In the genomic region with DNA sequence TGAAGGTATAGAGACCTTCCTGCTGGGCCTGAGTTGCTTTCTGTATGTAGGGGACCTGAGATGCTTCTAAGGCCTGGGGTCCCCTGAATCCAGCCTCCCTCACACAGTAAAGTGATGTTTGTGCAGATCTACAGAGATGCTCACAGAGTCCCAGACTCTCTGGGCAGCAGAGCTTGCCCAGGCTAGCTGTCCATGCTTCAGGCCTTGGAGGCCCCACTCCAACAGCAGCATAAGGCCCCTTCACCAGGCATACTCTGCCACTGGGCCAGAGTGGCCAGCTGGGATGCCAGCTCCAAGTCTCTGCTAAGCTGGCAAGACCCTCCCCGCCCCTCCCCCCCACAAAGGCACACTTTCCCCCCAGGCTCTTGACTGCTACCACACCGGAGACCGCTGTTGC, we compare ENCODE assay signal across 16 mouse cellular contexts. TPM values are rescaled to one million over a fixed set of nuclear protein-coding genes. Genes with fewer than 3 reads are reported as not detected.
DNase-seq lines count a peak whose midpoint lies in the region; ATAC-seq and TF ChIP-seq lines count a peak whose summit lies in the region.
"Had no signal": no experiment of that assay in that cellular context is flagged by ENCODE, and none has a peak within 500 bp of the region (broad histone marks: within the 10 kb centered on the region; RNA-seq: fewer than 3 reads in every experiment).

No protein-coding gene starts in this region.

- H3K27ac ChIP-seq in kidney, embryonic 15.5 days: peak overlapping the region; percentile 43
- H3K27ac ChIP-seq in kidney, adult 2 months (ENCODE audit: insufficient read depth, low read depth, low read length): no peak overlapping the region
- H3K27ac ChIP-seq in hindbrain, embryonic 16.5 days (ENCODE audit: low read depth, low read length): peak overlapping the region; percentile 60; the same call in 1 of the 2 replicates
- peak overlapping the region; percentile 9; the same call in 1 of the 2 replicates for H3K27ac ChIP-seq in neural tube, embryonic 11.5 days (ENCODE audit: low read depth, low read length)
- H3K27ac ChIP-seq: liver, embryonic 15.5 days; macrophage had no signal

- peaks cover 90% of the 10 kb centered on the region for H3K27me3 ChIP-seq in kidney, embryonic 15.5 days
- H3K27me3 ChIP-seq in kidney, adult 2 months (replicated peaks; ENCODE audit: control insufficient read depth, insufficient read depth, low read length): peaks cover 5% of the 10 kb centered on the region
- peaks cover 35% of the 10 kb centered on the region for H3K27me3 ChIP-seq in hindbrain, embryonic 16.5 days (replicated peaks; ENCODE audit: control insufficient read depth, insufficient read depth, low read length)
- H3K27me3 ChIP-seq in neural tube, embryonic 11.5 days (ENCODE audit: control insufficient read depth, insufficient read depth, low read length): peaks cover 92% of the 10 kb centered on the region

- no peak overlapping the region for H3K9ac ChIP-seq in kidney, embryonic 15.5 days
- H3K9ac ChIP-seq in hindbrain, embryonic 16.5 days (ENCODE audit: low read depth, low read length): no peak overlapping the region
- H3K9ac ChIP-seq in neural tube, embryonic 11.5 days (ENCODE audit: low read length): no peak overlapping the region
- H3K9ac ChIP-seq: liver, embryonic 15.5 days had no signal

- H3K4me3 ChIP-seq in kidney, embryonic 15.5 days (replicated peaks): no peak overlapping the region
- H3K4me3 ChIP-seq in kidney, adult 2 months (ENCODE audit: insufficient read depth, low read depth, low read length): no peak overlapping the region
- no peak overlapping the region for H3K4me3 ChIP-seq in hindbrain, embryonic 16.5 days (ENCODE audit: low read length)
- H3K4me3 ChIP-seq in neural tube, embryonic 11.5 days (ENCODE audit: low read depth, low read length): no peak overlapping the region
- H3K4me3 ChIP-seq: erythroblast, embryonic 14.5 days; liver, embryonic 15.5 days had no signal

- ATAC-seq in kidney, embryonic 15.5 days (replicated peaks; ENCODE audit: low FRiP score): no peak
- no peak for ATAC-seq in hindbrain, embryonic 16.5 days
- ATAC-seq in neural tube, embryonic 11.5 days (ENCODE audit: insufficient read depth, low FRiP score, low TSS enrichment): no peak

- no peaks in the 10 kb centered on the region for H3K9me3 ChIP-seq in kidney, embryonic 15.5 days (replicated peaks)
- H3K9me3 ChIP-seq in hindbrain, embryonic 16.5 days (ENCODE audit: control insufficient read depth, low read length): no peaks in the 10 kb centered on the region
- no peaks in the 10 kb centered on the region for H3K9me3 ChIP-seq in neural tube, embryonic 11.5 days (ENCODE audit: control insufficient read depth, low read length)
- H3K9me3 ChIP-seq: liver, embryonic 15.5 days had no signal

- no peak overlapping the region for H3K4me2 ChIP-seq in kidney, embryonic 15.5 days
- H3K4me2 ChIP-seq in hindbrain, embryonic 16.5 days (ENCODE audit: low read length): no peak overlapping the region
- H3K4me2 ChIP-seq in neural tube, embryonic 11.5 days (ENCODE audit: low read depth): no peak overlapping the region
- H3K4me2 ChIP-seq: liver, embryonic 15.5 days had no signal

- no peak for TF ChIP-seq CTCF in kidney, adult 2 months (conservative IDR thresholded peaks at IDR 0.05; ENCODE audit: insufficient read depth, insufficient read length, low read depth, low read length)

- no peaks in the 10 kb centered on the region for H3K36me3 ChIP-seq in kidney, embryonic 15.5 days
- no peaks in the 10 kb centered on the region for H3K36me3 ChIP-seq in kidney, adult 2 months (ENCODE audit: control insufficient read depth, insufficient read depth, low read length)
- H3K36me3 ChIP-seq in hindbrain, embryonic 16.5 days (ENCODE audit: control insufficient read depth, insufficient read depth, low read length): no peaks in the 10 kb centered on the region
- no peaks in the 10 kb centered on the region for H3K36me3 ChIP-seq in neural tube, embryonic 11.5 days (ENCODE audit: control insufficient read depth, insufficient read depth, low read length)
- H3K36me3 ChIP-seq: liver, embryonic 15.5 days had no signal

- H3K4me1 ChIP-seq in kidney, embryonic 15.5 days: peaks cover 50% of the 10 kb centered on the region
- no peaks in the 10 kb centered on the region for H3K4me1 ChIP-seq in kidney, adult 2 months (ENCODE audit: control insufficient read depth, insufficient read depth, low read length)
- H3K4me1 ChIP-seq in hindbrain, embryonic 16.5 days (ENCODE audit: control insufficient read depth, insufficient read depth, low read depth, low read length): peaks cover 15% of the 10 kb centered on the region
- H3K4me1 ChIP-seq in neural tube, embryonic 11.5 days (ENCODE audit: control insufficient read depth, insufficient read depth, low read length): peaks cover 6% of the 10 kb centered on the region; the same call in 1 of the 2 replicates
- H3K4me1 ChIP-seq: liver, embryonic 15.5 days had no signal

- TF ChIP-seq POLR2A in kidney, adult 2 months (IDR thresholded peaks at IDR 0.05; ENCODE audit: low read depth, low read length): no peak

- 17% methylated on average over 3 of the region's 3 CpGs for WGBS in kidney, embryonic 15.5 days
- WGBS in kidney, adult 2 months: 45% methylated on average over 3 of the region's 3 CpGs
- WGBS in hindbrain, embryonic 16.5 days: 7% methylated on average over 3 of the region's 3 CpGs
- 0% methylated on average over 3 of the region's 3 CpGs for WGBS in neural tube, embryonic 11.5 days

- peak; percentile 39 for DNase-seq in cerebellum, adult 9-11 months
- no peak for DNase-seq in cerebellum, adult 11-12 months
- DNase-seq in kidney, adult 2 months: no peak
- DNase-seq in neural tube, embryonic 11.5 days (ENCODE audit: low spot score): no peak
- DNase-seq in heart, adult 18-20 months: no peak
- DNase-seq in MN1 (ENCODE audit: low spot score): no peak
- DNase-seq: adrenal gland, adult 8-10 months; gastrocnemius, postnatal 10 days; kidney, adult 9 months had no signal

RNA-seq across cellular contexts. Expression of gene Uncx, which starts 5.6 kb away (rescaled TPM):
- 90.8 and 96.1 TPM in 2 replicates for polyA plus RNA-seq in kidney, embryonic 15.5 days (2015; fragmentation: Nextera tagmentation; extraction: Ambion mirVana)
- 1.1 and 1.5 TPM in 2 replicates for polyA plus RNA-seq in kidney, adult 2 months (2012; rRNA removed)
- 24.9 and 26.7 TPM in 2 replicates for polyA plus RNA-seq in hindbrain, embryonic 16.5 days (2015; fragmentation: Nextera tagmentation; extraction: Ambion mirVana)
- polyA plus RNA-seq in neural tube, embryonic 11.5 days (2014; fragmentation: Nextera tagmentation; extraction: Ambion mirVana): 44.9 and 45.2 TPM in 2 replicates
- total RNA-seq in heart, adult 18-20 months (2021): not detected
- total RNA-seq: adrenal gland, adult 8-10 months; common myeloid progenitor, adult 5-6 weeks; gastrocnemius, postnatal 10 days had no signal
- polyA plus RNA-seq: erythroblast, embryonic 14.5 days; heart, postnatal 0 days; liver, embryonic 15.5 days; macrophage had no signal

RNA-seq across cellular contexts. Expression of gene Zfand2a, which starts 53.4 kb away (rescaled TPM):
- polyA plus RNA-seq in kidney, embryonic 15.5 days (2015; fragmentation: Nextera tagmentation; extraction: Ambion mirVana): 9.8 and 13.2 TPM in 2 replicates
- 11.8 and 12.4 TPM in 2 replicates for polyA plus RNA-seq in kidney, adult 2 months (2012; rRNA removed)
- polyA plus RNA-seq in hindbrain, embryonic 16.5 days (2015; fragmentation: Nextera tagmentation; extraction: Ambion mirVana): 24.5 and 29.3 TPM in 2 replicates
- polyA plus RNA-seq in neural tube, embryonic 11.5 days (2014; fragmentation: Nextera tagmentation; extraction: Ambion mirVana): 5.4 and 7.9 TPM in 2 replicates
- total RNA-seq in heart, adult 18-20 months (2021): 10 to 100 TPM; 15.8 to 20.1 TPM

Comparison
In these comparisons a context has a peak if more than half of its experiments do, and no peak if none do; other contexts are left out.
1. RNA of gene Uncx, which starts 5.6 kb away (polyA plus RNA-seq): 90.8 to 96.1 TPM in kidney, embryonic 15.5 days, 44.9 to 45.2 TPM in neural tube, embryonic 11.5 days and 24.9 to 26.7 TPM in hindbrain, embryonic 16.5 days; 1.1 to 1.5 TPM in kidney, adult 2 months; every median in the first group is over 10 times any median in the second.